Mouse (Mus musculus) liver, embryonic 14 days (tissue): ENCODE results near the gene Bex1. TPM values are rescaled to one million over a fixed set of nuclear protein-coding genes. Genes with fewer than 3 reads are reported as not detected.

Source experiments
- polyA plus RNA-seq: library from polyadenylated mRNA; depleted of rRNA; stranded (reverse); fragments of >200 nt; gene quantifications from 2 replicates; pipeline ENCODE4 v1.2.3, GENCODE M21; 2012; rRNA removed

The Bex1 gene
- 184 and 188 TPM in 2 replicates for polyA plus RNA-seq

GRCm38 (mm10) chrX:136214729-136215677 lies at the start of gene Bex1, which contains the start of gene Tceal7:
Gene Bex1, minus strand, starts transcription at chrX:136215513.
Gene Tceal7, plus strand, starts transcription at chrX:136214779.

GRCm38 (mm10) chrX:136244574-136245229 lies 29.4 kb upstream of the Bex1 start, which contains the start of gene Tceal9:
Gene Tceal9, plus strand, starts transcription at chrX:136245079.

GRCm38 (mm10) chrX:136203664-136204066 lies 11.6 kb downstream of the Bex1 start, which contains the start of gene Tceal5:
Gene Tceal5, minus strand, starts transcription at chrX:136203876.

GRCm38 (mm10) chrX:136172118-136172551 lies 43.2 kb downstream of the Bex1 start, which contains the start of gene Tceal8:
Gene Tceal8, minus strand, starts transcription at chrX:136172342.

Other genes with a start within 250 kb of the Bex1 start
- 8.3 and 9.7 TPM in 2 replicates for gene Arxes2, start 221.7 kb downstream of the Bex1 start, polyA plus RNA-seq
- gene Arxes1, start 182.1 kb downstream of the Bex1 start, polyA plus RNA-seq, result 2.6 and 3.1 TPM in 2 replicates
- gene Bex2, start 147.3 kb downstream of the Bex1 start, polyA plus RNA-seq, result 102 and 103 TPM in 2 replicates
- gene Nxf3, start 130.3 kb downstream of the Bex1 start, polyA plus RNA-seq, result 0.46 and 0.54 TPM in 2 replicates
- 156 and 169 TPM in 2 replicates for gene Bex4, start 76.5 kb downstream of the Bex1 start, polyA plus RNA-seq
- 106 and 123 TPM in 2 replicates for gene Tceal8, start 43.2 kb downstream of the Bex1 start, polyA plus RNA-seq
- 16.5 and 19.9 TPM in 2 replicates for gene Tceal5, start 11.6 kb downstream of the Bex1 start, polyA plus RNA-seq
- 0.20 and 3.1 TPM in 2 replicates for gene Tceal7, start 734 bp downstream of the Bex1 start, polyA plus RNA-seq
- 145 and 156 TPM in 2 replicates for gene Tceal9, start 29.6 kb upstream of the Bex1 start, polyA plus RNA-seq
- gene Bex3, start 54.7 kb upstream of the Bex1 start, polyA plus RNA-seq, result 235 and 241 TPM in 2 replicates